Mouse (Mus musculus): ENCODE measurements around the gene Gm4301. TPM values are rescaled to one million over a fixed set of nuclear protein-coding genes. Genes with fewer than 3 reads are reported as not detected.
"Not testable (repeated sequence)": the region's sequence is repeated elsewhere in the genome, so short reads cannot be mapped to it uniquely, and the experiment has no call there.

The Gm4301 gene
- not detected in 2 replicates for polyA plus RNA-seq (2014; fragmentation: Nextera tagmentation; extraction: Ambion mirVana)

GRCm38 (mm10) chr10:100335376-100335775 lies at the start of gene Gm4301:
Gene Gm4301, plus strand, starts transcription at chr10:100335676.
- not testable (repeated sequence) for H3K27me3 ChIP-seq (ENCODE audit: control insufficient read depth, insufficient read depth, low read length); H3K36me3 ChIP-seq (ENCODE audit: control insufficient read depth, insufficient read depth, low read length); ATAC-seq (ENCODE audit: insufficient number of reproducible peaks, insufficient read depth, low FRiP score, low read depth); H3K27ac ChIP-seq (replicated peaks in 1 of 2; ENCODE audit: control insufficient read depth in 1 of 2, insufficient read depth in 1 of 2, low read depth in 2 of 2, low read length in 2 of 2); H3K4me2 ChIP-seq (ENCODE audit: low read length); H3K9me3 ChIP-seq (ENCODE audit: control insufficient read depth, low read length); H3K4me3 ChIP-seq (ENCODE audit: control insufficient read depth in 1 of 2, insufficient read depth in 1 of 2, low read depth in 1 of 2, low read length in 2 of 2); H3K9ac ChIP-seq (ENCODE audit: low read length); H3K4me1 ChIP-seq (ENCODE audit: control insufficient read depth in 2 of 2, insufficient read depth in 2 of 2, low read length in 2 of 2)
- no CpG with 5 or more reads among the region's 2 CpGs for WGBS

GRCm38 (mm10) chr10:100296105-100296504 lies 39.4 kb upstream of the Gm4301 start:
- H3K9ac ChIP-seq (ENCODE audit: low read length): no peak overlapping the region
- H3K27ac ChIP-seq (replicated peaks in 1 of 2; ENCODE audit: control insufficient read depth in 1 of 2, insufficient read depth in 1 of 2, low read depth in 2 of 2, low read length in 2 of 2): no peak overlapping the region
- no peaks in the 10 kb centered on the region for H3K27me3 ChIP-seq (ENCODE audit: control insufficient read depth, insufficient read depth, low read length)
- ATAC-seq (ENCODE audit: insufficient number of reproducible peaks, insufficient read depth, low FRiP score, low read depth): no peak
- H3K4me2 ChIP-seq (ENCODE audit: low read length): no peak overlapping the region
- no peaks in the 10 kb centered on the region for H3K36me3 ChIP-seq (ENCODE audit: control insufficient read depth, insufficient read depth, low read length)
- H3K4me3 ChIP-seq (ENCODE audit: control insufficient read depth in 1 of 2, insufficient read depth in 1 of 2, low read depth in 1 of 2, low read length in 2 of 2): no peak overlapping the region
- H3K4me1 ChIP-seq (ENCODE audit: control insufficient read depth in 2 of 2, insufficient read depth in 2 of 2, low read length in 2 of 2): no peaks in the 10 kb centered on the region
- H3K9me3 ChIP-seq (ENCODE audit: control insufficient read depth, low read length): no peaks in the 10 kb centered on the region
- WGBS: 73% methylated on average over 2 of the region's 2 CpGs

- not testable (repeated sequence) for H3K4me2 ChIP-seq (ENCODE audit: low read length); H3K9me3 ChIP-seq (ENCODE audit: control insufficient read depth, low read length); H3K9ac ChIP-seq (ENCODE audit: low read length); H3K4me3 ChIP-seq (ENCODE audit: control insufficient read depth in 1 of 2, insufficient read depth in 1 of 2, low read depth in 1 of 2, low read length in 2 of 2); ATAC-seq (ENCODE audit: insufficient number of reproducible peaks, insufficient read depth, low FRiP score, low read depth); H3K36me3 ChIP-seq (ENCODE audit: control insufficient read depth, insufficient read depth, low read length); H3K4me1 ChIP-seq (ENCODE audit: control insufficient read depth in 2 of 2, insufficient read depth in 2 of 2, low read length in 2 of 2); H3K27ac ChIP-seq (replicated peaks in 1 of 2; ENCODE audit: control insufficient read depth in 1 of 2, insufficient read depth in 1 of 2, low read depth in 2 of 2, low read length in 2 of 2); H3K27me3 ChIP-seq (ENCODE audit: control insufficient read depth, insufficient read depth, low read length)
Measured at GRCm38 (mm10) chr10:100300106-100300505, 35.4 kb upstream of the Gm4301 start.

DNA sequence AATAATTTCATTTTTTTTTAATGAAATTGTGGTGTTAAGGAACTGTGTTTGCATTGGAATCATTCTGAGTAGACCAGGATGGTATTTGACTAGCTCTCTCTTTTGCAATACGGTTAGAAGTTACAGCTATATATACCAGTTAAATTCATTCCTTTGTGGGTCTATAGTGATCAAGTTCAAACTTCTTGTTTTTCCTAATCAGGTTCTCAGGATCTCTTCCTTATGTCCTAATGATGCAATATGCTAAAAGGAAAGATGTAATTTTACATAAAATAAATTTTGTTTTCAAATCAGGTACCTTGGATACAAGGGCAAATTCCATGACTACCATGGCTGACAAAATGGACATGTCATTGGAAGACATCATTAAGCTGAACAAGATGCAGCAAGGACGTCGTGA lies 5.1 kb downstream of the Gm4301 start, which contains the start of gene Gm4302:
Gene Gm4302, plus strand, starts transcription at position 301 of the 400 bp plus-strand sequence.
- not testable (repeated sequence) for H3K9me3 ChIP-seq (ENCODE audit: control insufficient read depth, low read length); H3K27ac ChIP-seq (replicated peaks in 1 of 2; ENCODE audit: control insufficient read depth in 1 of 2, insufficient read depth in 1 of 2, low read depth in 2 of 2, low read length in 2 of 2); H3K4me1 ChIP-seq (ENCODE audit: control insufficient read depth in 2 of 2, insufficient read depth in 2 of 2, low read length in 2 of 2); H3K4me2 ChIP-seq (ENCODE audit: low read length); H3K36me3 ChIP-seq (ENCODE audit: control insufficient read depth, insufficient read depth, low read length); ATAC-seq (ENCODE audit: insufficient number of reproducible peaks, insufficient read depth, low FRiP score, low read depth); H3K27me3 ChIP-seq (ENCODE audit: control insufficient read depth, insufficient read depth, low read length); H3K9ac ChIP-seq (ENCODE audit: low read length); H3K4me3 ChIP-seq (ENCODE audit: control insufficient read depth in 1 of 2, insufficient read depth in 1 of 2, low read depth in 1 of 2, low read length in 2 of 2)
- WGBS: no CpG with 5 or more reads among the region's 3 CpGs

GRCm38 (mm10) chr10:100345672-100346071 lies 10.2 kb downstream of the Gm4301 start, which contains the start of gene Gm4303:
Gene Gm4303, plus strand, starts transcription at chr10:100345972.
- H3K9me3 ChIP-seq (ENCODE audit: control insufficient read depth, low read length); H3K27ac ChIP-seq (replicated peaks in 1 of 2; ENCODE audit: control insufficient read depth in 1 of 2, insufficient read depth in 1 of 2, low read depth in 2 of 2, low read length in 2 of 2); ATAC-seq (ENCODE audit: insufficient number of reproducible peaks, insufficient read depth, low FRiP score, low read depth); H3K27me3 ChIP-seq (ENCODE audit: control insufficient read depth, insufficient read depth, low read length); H3K4me2 ChIP-seq (ENCODE audit: low read length); H3K4me3 ChIP-seq (ENCODE audit: control insufficient read depth in 1 of 2, insufficient read depth in 1 of 2, low read depth in 1 of 2, low read length in 2 of 2); H3K4me1 ChIP-seq (ENCODE audit: control insufficient read depth in 2 of 2, insufficient read depth in 2 of 2, low read length in 2 of 2); H3K9ac ChIP-seq (ENCODE audit: low read length); H3K36me3 ChIP-seq (ENCODE audit: control insufficient read depth, insufficient read depth, low read length): not testable (repeated sequence)
- no CpG with 5 or more reads among the region's 3 CpGs for WGBS

GRCm38 (mm10) chr10:100350793-100351192 lies 15.3 kb downstream of the Gm4301 start, which contains the start of gene Gm4305:
Gene Gm4305, plus strand, starts transcription at chr10:100351093.
- H3K27me3 ChIP-seq (ENCODE audit: control insufficient read depth, insufficient read depth, low read length); H3K4me2 ChIP-seq (ENCODE audit: low read length); H3K27ac ChIP-seq (replicated peaks in 1 of 2; ENCODE audit: control insufficient read depth in 1 of 2, insufficient read depth in 1 of 2, low read depth in 2 of 2, low read length in 2 of 2); H3K9me3 ChIP-seq (ENCODE audit: control insufficient read depth, low read length); H3K4me3 ChIP-seq (ENCODE audit: control insufficient read depth in 1 of 2, insufficient read depth in 1 of 2, low read depth in 1 of 2, low read length in 2 of 2); H3K9ac ChIP-seq (ENCODE audit: low read length); ATAC-seq (ENCODE audit: insufficient number of reproducible peaks, insufficient read depth, low FRiP score, low read depth); H3K4me1 ChIP-seq (ENCODE audit: control insufficient read depth in 2 of 2, insufficient read depth in 2 of 2, low read length in 2 of 2); H3K36me3 ChIP-seq (ENCODE audit: control insufficient read depth, insufficient read depth, low read length): not testable (repeated sequence)
- WGBS: no CpG with 5 or more reads among the region's 3 CpGs

- H3K27me3 ChIP-seq (ENCODE audit: control insufficient read depth, insufficient read depth, low read length); ATAC-seq (ENCODE audit: insufficient number of reproducible peaks, insufficient read depth, low FRiP score, low read depth); H3K4me3 ChIP-seq (ENCODE audit: control insufficient read depth in 1 of 2, insufficient read depth in 1 of 2, low read depth in 1 of 2, low read length in 2 of 2); H3K27ac ChIP-seq (replicated peaks in 1 of 2; ENCODE audit: control insufficient read depth in 1 of 2, insufficient read depth in 1 of 2, low read depth in 2 of 2, low read length in 2 of 2); H3K4me2 ChIP-seq (ENCODE audit: low read length); H3K4me1 ChIP-seq (ENCODE audit: control insufficient read depth in 2 of 2, insufficient read depth in 2 of 2, low read length in 2 of 2); H3K9ac ChIP-seq (ENCODE audit: low read length); H3K9me3 ChIP-seq (ENCODE audit: control insufficient read depth, low read length); H3K36me3 ChIP-seq (ENCODE audit: control insufficient read depth, insufficient read depth, low read length): not testable (repeated sequence)
- WGBS: 54% methylated on average over 2 of the region's 2 CpGs
Measured at GRCm38 (mm10) chr10:100356841-100357240, 21.4 kb downstream of the Gm4301 start.

GRCm38 (mm10) chr10:100361038-100361437 lies 25.6 kb downstream of the Gm4301 start, which contains the start of gene Gm4307:
Gene Gm4307, plus strand, starts transcription at chr10:100361338.
- not testable (repeated sequence) for H3K9ac ChIP-seq (ENCODE audit: low read length); H3K9me3 ChIP-seq (ENCODE audit: control insufficient read depth, low read length); H3K4me3 ChIP-seq (ENCODE audit: control insufficient read depth in 1 of 2, insufficient read depth in 1 of 2, low read depth in 1 of 2, low read length in 2 of 2); ATAC-seq (ENCODE audit: insufficient number of reproducible peaks, insufficient read depth, low FRiP score, low read depth); H3K4me2 ChIP-seq (ENCODE audit: low read length); H3K36me3 ChIP-seq (ENCODE audit: control insufficient read depth, insufficient read depth, low read length); H3K27ac ChIP-seq (replicated peaks in 1 of 2; ENCODE audit: control insufficient read depth in 1 of 2, insufficient read depth in 1 of 2, low read depth in 2 of 2, low read length in 2 of 2); H3K27me3 ChIP-seq (ENCODE audit: control insufficient read depth, insufficient read depth, low read length); H3K4me1 ChIP-seq (ENCODE audit: control insufficient read depth in 2 of 2, insufficient read depth in 2 of 2, low read length in 2 of 2)
- WGBS: no CpG with 5 or more reads among the region's 3 CpGs
